Mouse (Mus musculus): ENCODE measurements at regions not wholly inside any gene's neighbourhood (a gene's known extent, or its start where the extent isn't known, plus 50 kb on each side); places are given as distances from the start of the nearest gene placed in this dataset.

- Histone ChIP-seq H3K27ac (ENCODE audit: insufficient read depth, low read length) (no peak overlapping the region), H3K4me1 (ENCODE audit: control insufficient read depth, insufficient read depth, low read length) (no peaks in the 10 kb centered on the region), H3K4me3 (replicated peaks; ENCODE audit: insufficient read depth, low read depth, low read length) (no peak overlapping the region), H3K27me3 (ENCODE audit: control insufficient read depth, insufficient read depth, low read length) (no peaks in the 10 kb centered on the region)
- no peak for TF ChIP-seq POLR2A (IDR thresholded peaks at IDR 0.05; ENCODE audit: borderline replicate concordance, insufficient read depth, low read length)
- no peak for TF ChIP-seq CTCF (IDR thresholded peaks at IDR 0.05; ENCODE audit: borderline replicate concordance, insufficient read depth, low read depth, low read length)
- DNase-seq = no peak
- WGBS = 87% methylated on average over 8 of the region's 8 CpGs
These were observed 241.8 kb downstream of the Gsdmc2 start for GRCm38 (mm10) chr15:63603100-63603714.

GRCm38 (mm10) chr15:63601543-63601942 lies 243.4 kb downstream of the Gsdmc2 start:
- 41% methylated on average over 5 of the region's 5 CpGs for WGBS
- TF ChIP-seq CTCF (IDR thresholded peaks at IDR 0.05; ENCODE audit: borderline replicate concordance, insufficient read depth, low read depth, low read length) = peak; percentile 45; the same call in 1 of the 2 replicates
- TF ChIP-seq POLR2A (IDR thresholded peaks at IDR 0.05; ENCODE audit: borderline replicate concordance, insufficient read depth, low read length) = no peak
- H3K27ac ChIP-seq (ENCODE audit: insufficient read depth, low read length) = no peak overlapping the region
- H3K27me3 ChIP-seq (ENCODE audit: control insufficient read depth, insufficient read depth, low read length) = no peaks in the 10 kb centered on the region
- no peaks in the 10 kb centered on the region for H3K4me1 ChIP-seq (ENCODE audit: control insufficient read depth, insufficient read depth, low read length)
- no peak overlapping the region for H3K4me3 ChIP-seq (replicated peaks; ENCODE audit: insufficient read depth, low read depth, low read length)
- DNase-seq = peak; percentile 4 to 11

GRCm38 (mm10) chr15:63592758-63593463 lies 252.1 kb downstream of the Gsdmc2 start:
- Histone ChIP-seq H3K4me3 (replicated peaks; ENCODE audit: insufficient read depth, low read depth, low read length) (no peak overlapping the region), H3K27ac (ENCODE audit: insufficient read depth, low read length) (no peak overlapping the region), H3K4me1 (ENCODE audit: control insufficient read depth, insufficient read depth, low read length) (no peaks in the 10 kb centered on the region), H3K27me3 (ENCODE audit: control insufficient read depth, insufficient read depth, low read length) (no peaks in the 10 kb centered on the region)
- WGBS = 96% methylated on average over 5 of the region's 5 CpGs
- no peak for TF ChIP-seq POLR2A (IDR thresholded peaks at IDR 0.05; ENCODE audit: borderline replicate concordance, insufficient read depth, low read length)
- no peak for TF ChIP-seq CTCF (IDR thresholded peaks at IDR 0.05; ENCODE audit: borderline replicate concordance, insufficient read depth, low read depth, low read length)
- DNase-seq = no peak

- no peaks in the 10 kb centered on the region for H3K27me3 ChIP-seq (ENCODE audit: control insufficient read depth, insufficient read depth, low read length)
- TF ChIP-seq CTCF (IDR thresholded peaks at IDR 0.05; ENCODE audit: borderline replicate concordance, insufficient read depth, low read depth, low read length) (no peak), POLR2A (IDR thresholded peaks at IDR 0.05; ENCODE audit: borderline replicate concordance, insufficient read depth, low read length) (no peak)
- WGBS = 74% methylated on average over 2 of the region's 2 CpGs
- no peaks in the 10 kb centered on the region for H3K4me1 ChIP-seq (ENCODE audit: control insufficient read depth, insufficient read depth, low read length)
- DNase-seq = no peak
- no peak overlapping the region for H3K27ac ChIP-seq (ENCODE audit: insufficient read depth, low read length)
- H3K4me3 ChIP-seq (replicated peaks; ENCODE audit: insufficient read depth, low read depth, low read length) = no peak overlapping the region
These were observed 285.7 kb downstream of the Gsdmc2 start for GRCm38 (mm10) chr15:63559293-63559692.

- TF ChIP-seq CTCF (IDR thresholded peaks at IDR 0.05; ENCODE audit: borderline replicate concordance, insufficient read depth, low read depth, low read length) (no peak), POLR2A (IDR thresholded peaks at IDR 0.05; ENCODE audit: borderline replicate concordance, insufficient read depth, low read length) (no peak)
- no peak overlapping the region for H3K4me3 ChIP-seq (replicated peaks; ENCODE audit: insufficient read depth, low read depth, low read length)
- DNase-seq = no peak
- no peaks in the 10 kb centered on the region for H3K27me3 ChIP-seq (ENCODE audit: control insufficient read depth, insufficient read depth, low read length)
- no peaks in the 10 kb centered on the region for H3K4me1 ChIP-seq (ENCODE audit: control insufficient read depth, insufficient read depth, low read length)
- no peak overlapping the region for H3K27ac ChIP-seq (ENCODE audit: insufficient read depth, low read length)
- 100% methylated on average over 1 of the region's 1 CpGs for WGBS
These were observed 286.3 kb downstream of the Gsdmc2 start for GRCm38 (mm10) chr15:63558691-63559090.

GRCm38 (mm10) chr15:63557816-63558215 lies 287.2 kb downstream of the Gsdmc2 start:
- TF ChIP-seq CTCF (IDR thresholded peaks at IDR 0.05; ENCODE audit: borderline replicate concordance, insufficient read depth, low read depth, low read length) = no peak
- TF ChIP-seq POLR2A (IDR thresholded peaks at IDR 0.05; ENCODE audit: borderline replicate concordance, insufficient read depth, low read length) = no peak
- WGBS = 86% methylated on average over 3 of the region's 3 CpGs
- no peaks in the 10 kb centered on the region for H3K4me1 ChIP-seq (ENCODE audit: control insufficient read depth, insufficient read depth, low read length)
- DNase-seq = no peak
- no peak overlapping the region for H3K4me3 ChIP-seq (replicated peaks; ENCODE audit: insufficient read depth, low read depth, low read length)
- no peaks in the 10 kb centered on the region for H3K27me3 ChIP-seq (ENCODE audit: control insufficient read depth, insufficient read depth, low read length)
- no peak overlapping the region for H3K27ac ChIP-seq (ENCODE audit: insufficient read depth, low read length)

GRCm38 (mm10) chr15:63553597-63553996 lies 291.4 kb downstream of the Gsdmc2 start:
- Histone ChIP-seq H3K4me1 (ENCODE audit: control insufficient read depth, insufficient read depth, low read length) (no peaks in the 10 kb centered on the region), H3K4me3 (replicated peaks; ENCODE audit: insufficient read depth, low read depth, low read length) (no peak overlapping the region), H3K27ac (ENCODE audit: insufficient read depth, low read length) (no peak overlapping the region), H3K27me3 (ENCODE audit: control insufficient read depth, insufficient read depth, low read length) (no peaks in the 10 kb centered on the region)
- no peak for DNase-seq
- no peak for TF ChIP-seq POLR2A (IDR thresholded peaks at IDR 0.05; ENCODE audit: borderline replicate concordance, insufficient read depth, low read length)
- no peak for TF ChIP-seq CTCF (IDR thresholded peaks at IDR 0.05; ENCODE audit: borderline replicate concordance, insufficient read depth, low read depth, low read length)
- WGBS = 68% methylated on average over 5 of the region's 5 CpGs

Data from cerebellum, adult 2 months (tissue).